Mouse (Mus musculus): Measurements from ENCODE around the gene Myl3. TPM values are rescaled to one million over a fixed set of nuclear protein-coding genes. Genes with fewer than 3 reads are reported as not detected.

The Myl3 gene
- total RNA-seq, 2 experiments from 2014 or later, result 11,266 to 12,112 TPM

DNA sequence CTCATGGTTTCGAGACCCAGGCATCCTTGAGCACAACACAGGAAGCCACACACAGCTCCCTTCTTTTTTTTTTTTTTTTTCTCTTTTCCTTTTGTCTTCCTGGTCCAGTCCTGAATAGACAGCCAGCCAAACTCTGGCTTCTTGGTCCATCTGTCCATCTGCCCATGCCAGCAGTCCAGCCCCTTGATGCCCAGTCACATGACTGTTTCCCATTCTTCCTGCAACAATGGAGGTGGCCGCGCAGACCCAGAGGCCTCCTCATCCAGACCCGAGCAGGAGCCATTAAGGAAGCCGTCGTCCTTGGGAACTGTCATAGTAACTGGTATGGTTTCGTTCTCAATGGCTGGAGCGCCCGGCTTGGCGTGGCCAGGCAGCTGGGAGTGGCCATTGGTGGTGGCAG lies 19.6 kb upstream of the Myl3 start:
- no peak for DNase-seq

DNA sequence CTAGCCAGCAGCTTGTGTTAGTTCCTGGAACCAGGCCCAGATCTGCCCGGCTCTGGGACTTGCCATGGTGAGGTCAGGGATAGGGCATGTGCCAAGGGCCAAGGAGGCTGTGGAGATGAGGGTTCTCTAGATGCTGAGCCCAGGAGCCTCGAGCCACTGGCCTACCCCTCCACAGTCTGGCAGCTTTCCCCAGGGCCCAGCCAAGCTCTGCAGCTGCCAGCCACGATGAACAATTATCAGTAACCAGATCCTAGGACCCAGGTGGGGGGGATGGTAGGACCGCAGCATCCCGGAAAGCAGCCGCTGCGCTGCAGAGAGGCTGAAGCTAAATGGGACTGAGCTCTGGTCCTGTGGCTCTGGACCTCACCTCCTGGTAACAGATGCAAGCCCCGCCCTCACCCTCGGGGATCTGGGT lies 15.9 kb upstream of the Myl3 start:
- DNase-seq, result peak; percentile 45 to 64
- intact Hi-C loops (cut with DNase I), result loop anchor here (5.0 kb wide), 1 partner anchor 227 kb away; the partner anchor contains the start of gene Lrrc2

More for the DNA sequence above, 19.6 kb upstream of the Myl3 start:
- intact Hi-C loops (cut with DNase I), result loop anchor here (2.0 kb wide), 1 partner anchor 37 kb away; no protein-coding TSS in a partner anchor

DNA sequence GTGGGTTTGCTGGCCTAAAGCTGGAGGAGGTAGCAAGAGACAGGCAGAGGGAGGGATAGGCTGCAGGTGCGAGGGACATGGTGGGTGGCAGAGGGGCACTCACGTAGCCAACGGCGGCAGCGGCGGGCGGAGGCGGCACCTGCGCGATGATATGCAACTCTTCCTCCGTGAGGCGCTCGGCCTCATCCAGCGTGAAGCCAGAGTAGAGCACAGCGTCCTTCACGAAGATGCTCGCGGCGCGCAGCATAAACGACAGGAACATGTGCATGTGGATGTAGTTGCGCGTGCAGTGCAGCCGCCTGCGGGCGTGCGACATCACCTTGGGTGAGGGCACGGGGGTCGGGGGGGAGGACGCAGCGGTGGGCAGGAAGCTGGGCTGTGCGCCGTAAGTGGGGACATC lies 14.8 kb upstream of the Myl3 start:
- intact Hi-C loops (cut with DNase I), result loop anchor here (5.0 kb wide), 1 partner anchor 225 kb away; the partner anchor contains the start of gene Lrrc2
- DNase-seq, result no peak

DNA sequence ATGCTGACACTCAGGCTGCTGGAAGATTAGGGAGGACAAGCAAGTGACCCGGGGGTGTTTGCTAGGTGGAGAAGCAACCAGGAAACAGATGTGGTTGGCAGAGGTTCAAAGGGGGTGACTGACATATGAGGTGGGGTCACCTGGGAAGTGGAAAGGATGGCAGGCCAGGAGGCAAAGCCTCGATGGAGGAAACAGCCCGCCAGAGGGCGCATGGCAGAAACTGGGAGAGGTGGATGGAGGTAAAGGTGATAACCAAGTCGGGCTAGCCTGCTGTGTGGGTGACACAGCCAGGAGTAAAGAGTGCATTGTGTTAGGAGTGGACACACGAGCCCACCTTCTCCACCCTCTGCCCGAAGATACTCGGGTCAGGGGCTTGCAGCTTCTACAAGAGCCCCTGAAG lies 11.8 kb upstream of the Myl3 start:
- intact Hi-C loops (cut with DNase I), result loop anchor here (2.0 to 5.0 kb wide), 4 partner anchors 31 to 222 kb away; partner anchors contain the start of gene Lrrc2
- peak; percentile 64 to 73 for DNase-seq

- DNase-seq, result no peak
- intact Hi-C loops (cut with DNase I), result loop anchor here (2.0 to 5.0 kb wide), 3 partner anchors 29 to 140 kb away; no protein-coding TSS in a partner anchor
Measured at GRCm38 (mm10) chr9:110731859-110732258, 9.8 kb upstream of the Myl3 start.

DNA sequence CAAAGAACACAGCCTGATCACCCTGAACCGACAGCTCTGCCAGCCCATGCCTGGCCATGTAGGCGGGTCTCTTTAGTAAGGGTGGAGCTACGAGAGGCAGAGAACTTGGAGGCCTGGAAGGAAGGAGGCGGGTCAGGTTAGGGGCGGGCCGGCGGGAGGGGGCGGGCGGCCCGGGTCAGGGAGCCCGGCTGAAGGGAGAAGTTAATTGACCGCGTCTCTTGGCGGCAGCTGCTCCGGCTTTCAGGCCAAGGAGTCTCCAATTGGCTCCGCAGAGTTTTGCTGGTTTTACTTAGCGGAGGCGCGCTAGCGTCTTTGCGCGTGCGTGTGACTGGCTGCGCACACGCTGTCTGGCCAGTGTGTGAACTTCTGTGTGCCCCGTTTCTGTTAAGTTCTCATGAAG lies 9.0 kb upstream of the Myl3 start:
- peak; percentile 82 to 83 for DNase-seq
- intact Hi-C loops (cut with DNase I), result loop anchor here (5.0 kb wide), 2 partner anchors 45 to 140 kb away; no protein-coding TSS in a partner anchor

- intact Hi-C loops (cut with DNase I), result loop anchor here (5.0 kb wide), 2 partner anchors 44 to 139 kb away; no protein-coding TSS in a partner anchor
- DNase-seq, result no peak
Measured at GRCm38 (mm10) chr9:110733102-110733501, 8.6 kb upstream of the Myl3 start.

GRCm38 (mm10) chr9:110734154-110734553 lies 7.5 kb upstream of the Myl3 start:
- intact Hi-C loops (cut with DNase I), result loop anchor here (5.0 kb wide), 2 partner anchors 43 to 138 kb away; no protein-coding TSS in a partner anchor
- DNase-seq, result no peak

DNA sequence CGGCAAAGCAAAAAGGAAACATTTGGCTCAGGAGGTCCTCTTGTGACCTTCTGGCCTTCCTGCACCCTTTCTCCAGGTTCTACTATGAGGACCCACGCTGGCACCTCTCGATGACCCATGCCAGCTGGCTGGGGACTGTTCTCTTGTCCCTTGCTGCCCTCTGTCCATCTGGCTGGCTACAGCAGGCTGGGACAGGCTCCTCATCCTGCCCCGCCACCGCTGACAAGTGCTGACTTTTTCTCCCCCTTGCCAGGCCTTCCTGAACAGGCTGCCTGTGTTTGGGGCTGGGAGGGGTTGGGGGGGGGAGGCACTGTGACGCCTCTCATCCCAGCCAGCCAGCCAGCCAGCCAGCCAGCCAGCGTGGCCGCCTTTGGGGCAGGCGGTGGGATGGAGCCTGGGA lies 5.3 kb upstream of the Myl3 start:
- peak in 1 of 2 experiments; percentile 30 for DNase-seq
- intact Hi-C loops (cut with DNase I), result no loop called here

GRCm38 (mm10) chr9:110738054-110738453 lies 3.6 kb upstream of the Myl3 start:
- intact Hi-C loops (cut with DNase I), result no loop called here
- no peak for DNase-seq

DNA sequence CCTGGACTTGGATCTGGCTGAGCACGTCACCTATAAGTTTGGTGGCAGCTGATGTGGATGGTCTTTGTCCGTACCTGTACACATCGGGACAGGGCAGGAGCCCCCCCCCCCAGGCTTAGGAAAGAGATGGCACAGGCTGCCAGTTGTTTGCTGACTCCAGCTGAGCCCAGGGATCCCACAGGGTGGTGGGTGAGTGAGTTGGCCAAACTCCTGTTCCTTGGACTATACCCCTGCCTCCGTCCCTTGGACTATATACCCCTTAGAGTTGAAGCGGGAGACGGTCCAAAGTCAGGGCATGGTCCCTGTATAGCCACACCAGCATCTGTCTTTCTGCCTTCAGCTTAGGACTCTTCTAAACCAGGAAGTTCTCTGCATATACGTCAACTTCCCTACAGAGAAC lies 1.7 kb upstream of the Myl3 start:
- DNase-seq, result no peak
- intact Hi-C loops (cut with DNase I), result no loop called here

DNA sequence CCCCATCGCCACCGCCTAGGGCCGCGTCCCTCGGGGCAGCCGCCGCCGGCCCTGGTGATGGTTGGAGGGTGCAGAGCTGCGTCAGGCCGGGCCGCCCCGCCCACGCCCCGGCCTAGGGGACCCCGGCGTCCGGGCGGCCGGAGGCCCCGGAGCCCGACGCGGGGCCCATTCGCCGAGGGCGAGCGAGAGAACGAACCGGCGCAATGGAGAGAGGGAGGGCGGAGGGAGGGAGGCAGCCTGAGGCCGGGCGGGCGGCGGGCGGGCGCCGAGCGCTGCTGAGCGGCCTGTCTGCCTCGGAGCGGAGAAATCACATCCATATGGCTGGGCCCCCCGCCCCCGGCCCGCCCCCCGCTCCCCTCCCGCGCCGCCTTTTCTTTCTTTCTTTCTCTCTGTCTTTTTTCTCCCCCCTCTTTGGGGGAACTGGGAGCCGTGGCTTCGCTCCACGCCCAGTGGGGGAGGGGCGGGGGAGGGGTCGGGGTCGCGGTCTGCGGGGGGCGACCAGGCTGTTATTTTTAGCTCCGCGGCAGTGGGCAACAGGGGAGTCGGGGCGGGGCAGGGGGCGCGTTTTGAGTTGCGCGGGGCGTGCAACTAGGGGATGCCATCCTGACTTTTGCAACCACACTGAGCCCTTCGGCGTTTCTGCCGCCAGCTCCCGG lies 762 bp downstream of the Myl3 start:
- intact Hi-C loops (cut with DNase I), result no loop called here
- peak; percentile 43 to 50 for DNase-seq

DNA sequence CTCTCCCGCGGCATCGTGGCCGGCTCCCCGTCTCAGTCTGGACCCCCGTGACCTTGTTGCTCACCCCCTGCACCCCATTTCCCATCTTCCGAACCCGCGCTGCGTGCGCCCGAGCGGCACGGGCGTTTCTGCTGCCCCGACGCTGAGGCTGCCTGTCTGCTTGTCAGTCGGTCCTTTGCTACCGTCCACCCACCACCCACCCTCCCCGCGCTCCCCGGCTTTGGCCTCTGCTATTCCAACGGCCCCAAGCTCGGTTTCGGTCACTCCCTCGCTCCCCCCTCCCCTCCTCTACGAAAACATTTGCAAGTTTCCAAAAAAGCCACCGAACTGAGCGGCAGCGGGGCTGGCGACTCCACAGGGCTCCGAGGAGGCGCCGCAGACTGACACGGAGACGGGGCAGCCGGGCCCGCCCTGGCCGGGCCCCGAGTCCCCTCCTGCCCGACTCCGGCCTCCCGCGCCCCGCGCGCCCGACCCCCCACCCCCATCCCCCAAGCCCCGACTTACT lies 1.3 kb downstream of the Myl3 start:
- intact Hi-C loops (cut with DNase I), result no loop called here
- DNase-seq, result peak; percentile 47 to 51

DNA sequence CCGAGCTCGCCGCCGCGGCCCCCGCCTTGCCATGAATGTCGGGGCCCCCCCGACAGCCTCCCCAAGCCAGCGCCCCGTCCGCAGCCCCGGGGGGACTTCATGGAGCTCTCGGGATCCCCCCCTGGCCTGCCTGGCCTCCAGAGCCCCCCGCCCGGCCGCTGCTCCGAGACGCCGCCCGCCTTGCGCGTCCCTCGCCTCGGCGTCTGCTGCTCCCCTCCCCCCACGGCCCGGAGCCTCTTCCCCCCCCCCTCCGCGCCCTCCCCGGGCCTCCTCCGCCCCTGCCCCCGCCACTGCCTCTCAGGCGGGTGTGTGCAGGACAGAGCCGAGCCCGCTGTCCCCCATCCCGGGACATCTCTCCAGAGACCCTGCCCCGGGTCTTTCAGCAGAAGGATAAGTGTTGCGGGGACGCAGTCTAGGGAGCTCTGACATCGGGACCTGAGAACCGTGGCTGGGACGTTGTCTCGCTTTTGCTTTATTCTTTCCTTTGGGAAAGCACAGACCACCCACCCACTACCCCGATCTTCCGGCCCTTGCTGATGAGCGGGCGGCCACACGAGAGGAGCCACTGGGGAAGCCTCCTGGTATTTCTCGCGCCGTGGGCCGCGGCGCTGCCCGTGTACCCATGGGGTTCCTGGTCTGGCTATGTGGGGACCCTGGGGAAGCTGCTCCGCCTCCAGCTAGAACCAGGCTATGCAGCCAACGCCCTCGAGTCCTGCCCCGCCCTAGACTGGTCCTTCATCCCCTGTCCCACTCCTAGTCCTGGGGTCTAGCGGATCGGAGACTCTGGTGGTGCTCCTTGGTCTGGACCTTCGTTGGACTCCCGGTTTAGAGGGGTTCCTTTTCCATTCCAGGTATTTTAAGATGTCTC lies 2.0 kb downstream of the Myl3 start:
- DNase-seq, result peak; percentile 66 to 69
- intact Hi-C loops (cut with DNase I), result no loop called here

- intact Hi-C loops (cut with DNase I), result no loop called here
- no peak for DNase-seq
Measured at GRCm38 (mm10) chr9:110745752-110746151, 4.1 kb downstream of the Myl3 start.

DNA sequence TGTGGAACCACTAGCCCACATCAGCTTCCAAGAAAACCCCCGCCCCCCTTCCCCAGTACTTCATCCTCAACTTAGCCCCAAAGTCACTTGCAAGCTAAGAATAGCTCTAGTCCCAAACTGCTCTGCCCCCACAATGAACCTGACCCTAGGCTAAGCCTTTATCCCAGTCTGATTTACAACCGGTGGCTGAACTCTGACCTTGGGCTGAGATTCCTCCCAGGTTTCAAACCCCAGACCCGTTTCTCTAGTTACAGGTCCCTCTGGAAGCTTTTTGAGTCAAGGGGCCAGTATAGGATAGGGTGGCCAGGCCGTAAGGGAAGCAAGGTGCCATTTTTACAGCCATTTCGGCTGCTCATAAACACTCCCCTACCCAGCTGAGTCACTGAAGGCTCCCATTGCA lies 4.6 kb downstream of the Myl3 start:
- DNase-seq, result no peak
- intact Hi-C loops (cut with DNase I), result no loop called here

- intact Hi-C loops (cut with DNase I), result no loop called here
- no peak for DNase-seq
Measured at GRCm38 (mm10) chr9:110746961-110747360, 5.3 kb downstream of the Myl3 start, which contains the start of gene Pth1r. Pth1r (minus strand) TSS chr9:110747145.

- intact Hi-C loops (cut with DNase I), result no loop called here
- no peak for DNase-seq
Measured at GRCm38 (mm10) chr9:110748451-110748850, 6.8 kb downstream of the Myl3 start.

GRCm38 (mm10) chr9:110750404-110751187 lies 8.9 kb downstream of the Myl3 start:
- intact Hi-C loops (cut with DNase I), result no loop called here

GRCm38 (mm10) chr9:110751412-110751811 lies 9.8 kb downstream of the Myl3 start:
- intact Hi-C loops (cut with DNase I), result no loop called here
- DNase-seq, result no peak

More at GRCm38 (mm10) chr9:110750404-110751187, 8.9 kb downstream of the Myl3 start:
- no peak for DNase-seq

All from heart, postnatal 14 days (tissue).